Mouse (Mus musculus) heart, adult 9 months (tissue): ENCODE results near the gene Oas1e.

Source experiments
- DNase-seq, 2 experiments: peaks; one replicate each; pipeline ENCODE4 v3.0.0; 2022; ENCODE audit warnings: low spot score in 2 of 2

Gene Oas1e

DNA sequence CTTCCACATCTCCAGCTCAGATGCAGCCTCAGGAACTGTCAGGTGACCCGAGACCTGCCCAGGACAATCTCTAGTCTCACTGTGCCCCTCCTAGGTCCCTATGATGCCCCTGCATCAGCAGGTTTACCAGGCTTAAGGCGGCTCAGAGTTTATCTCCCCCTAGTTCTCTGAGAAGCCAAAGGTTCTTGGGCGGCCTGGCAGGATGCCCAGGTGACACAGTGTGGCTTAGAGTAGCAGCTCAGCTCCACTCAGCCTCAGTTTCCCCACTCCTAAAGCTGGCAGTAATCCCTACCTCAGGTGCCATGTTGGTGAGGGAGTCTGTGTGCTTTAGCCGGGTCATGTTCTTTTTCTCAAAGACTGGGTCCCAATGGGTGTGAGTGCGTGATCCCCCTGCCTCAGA lies 18.5 kb downstream of the Oas1e start:
- DNase-seq: no peak

DNA sequence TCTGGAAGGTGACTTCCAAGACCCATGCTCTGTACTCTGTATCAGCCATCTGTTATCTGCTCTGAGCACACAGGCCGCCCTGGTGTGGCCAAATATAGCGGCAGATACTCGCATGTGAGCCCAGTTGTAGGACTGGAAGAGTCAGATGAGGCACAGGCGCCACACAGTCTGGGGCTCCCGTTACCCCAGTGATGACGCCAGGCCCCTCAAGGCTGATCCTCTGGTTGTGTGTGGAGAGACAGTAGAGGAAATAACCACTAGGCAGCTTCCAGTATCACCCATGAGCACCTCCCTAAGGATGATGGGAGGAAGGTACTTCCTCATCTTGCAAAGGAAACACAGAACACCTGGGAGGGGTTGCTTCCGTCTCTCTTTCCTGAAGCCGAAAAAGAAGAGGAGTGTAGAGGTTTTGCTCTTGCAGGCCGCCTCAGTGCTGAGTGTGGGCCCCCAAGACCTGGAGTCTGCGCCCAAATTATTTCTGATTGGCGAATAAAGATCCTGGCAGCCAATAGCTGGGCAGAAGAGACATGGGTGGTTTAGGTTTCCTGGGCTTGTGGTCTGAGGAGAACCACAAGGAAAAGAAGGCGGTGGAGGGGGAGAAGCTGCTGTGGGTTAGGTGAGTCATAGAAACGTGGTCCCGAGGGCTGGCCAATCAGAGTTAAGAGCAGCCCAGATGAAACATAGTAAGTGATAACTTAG lies 19.9 kb downstream of the Oas1e start:
- DNase-seq: no peak

DNA sequence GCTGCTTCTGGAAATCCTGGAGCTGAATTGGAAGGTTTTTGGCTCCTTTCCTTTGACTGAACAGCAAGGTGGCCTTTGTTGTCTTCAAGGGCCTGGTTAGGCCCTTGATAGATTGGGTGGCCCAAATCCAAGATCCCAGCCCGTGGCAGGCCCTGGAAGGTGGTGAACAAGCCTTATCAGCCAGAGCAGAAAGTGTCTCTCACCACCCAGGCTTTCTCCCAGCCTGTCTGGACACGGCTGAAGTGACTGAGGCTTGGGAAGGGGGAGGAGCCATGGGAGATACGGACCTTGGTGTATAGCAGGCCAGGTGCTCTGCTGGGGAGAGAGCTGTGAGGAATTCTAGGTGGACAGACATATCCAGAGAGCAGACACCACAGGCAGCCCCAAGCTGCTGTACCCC lies 25.9 kb downstream of the Oas1e start:
- DNase-seq: no peak

DNA sequence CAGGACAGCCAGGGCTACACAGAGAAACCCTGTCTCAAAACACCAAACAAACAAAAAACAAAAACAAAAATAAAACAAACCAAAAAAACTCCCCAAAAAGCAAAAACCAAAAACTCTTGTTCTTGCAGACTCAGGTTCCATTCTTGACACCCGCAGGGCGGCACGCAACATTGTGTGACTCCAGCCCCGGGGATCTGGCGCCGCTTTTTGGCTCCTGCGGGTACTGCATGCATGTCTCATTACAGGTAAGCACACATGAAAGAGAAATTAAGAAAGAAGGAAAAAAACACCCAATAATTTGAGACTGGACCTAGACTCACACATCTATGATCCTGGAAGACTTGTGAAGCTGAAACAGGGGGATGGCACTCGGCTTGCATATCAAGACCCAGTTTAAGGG lies 30.3 kb downstream of the Oas1e start:
- DNase-seq: no peak

DNA sequence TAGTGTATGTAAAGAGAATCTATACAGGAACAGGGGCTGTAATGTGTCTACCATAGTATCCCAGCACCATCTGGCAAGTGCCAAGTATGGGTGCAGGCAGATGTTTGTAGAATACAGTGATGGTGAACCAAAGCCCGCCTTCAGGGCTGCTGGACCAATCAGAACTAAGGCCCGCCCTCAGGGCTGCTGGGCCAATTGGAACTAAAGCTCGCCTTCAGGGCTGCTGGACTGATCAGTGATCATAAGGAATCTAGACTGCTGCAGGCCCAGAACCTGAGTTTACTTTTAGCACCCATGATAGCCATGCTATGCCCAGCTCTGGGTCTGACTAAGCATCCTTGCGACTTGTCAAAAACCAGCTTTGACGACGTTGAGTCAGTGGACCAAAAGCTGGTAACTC lies 33.4 kb downstream of the Oas1e start:
- DNase-seq: peak in 1 of 2 experiments; percentile 23

DNA sequence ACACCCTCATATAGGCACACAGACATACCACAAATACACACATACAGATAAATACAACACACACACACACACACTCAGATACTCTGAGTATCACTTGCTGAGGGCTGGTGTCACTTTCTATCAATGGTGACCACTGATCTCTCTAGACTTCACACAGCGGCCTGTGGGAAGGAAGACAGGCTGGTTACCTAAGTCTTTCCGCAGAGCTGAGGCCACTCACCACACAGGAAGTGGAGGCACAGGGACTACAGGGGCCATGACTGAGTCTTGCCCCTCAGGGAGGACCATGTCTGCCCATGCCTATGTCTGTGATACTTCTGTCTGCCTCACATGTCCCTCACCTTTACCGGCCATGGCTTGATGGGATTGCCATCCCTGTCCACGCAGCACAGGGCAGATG lies 41.1 kb downstream of the Oas1e start:
- no peak for DNase-seq

DNA sequence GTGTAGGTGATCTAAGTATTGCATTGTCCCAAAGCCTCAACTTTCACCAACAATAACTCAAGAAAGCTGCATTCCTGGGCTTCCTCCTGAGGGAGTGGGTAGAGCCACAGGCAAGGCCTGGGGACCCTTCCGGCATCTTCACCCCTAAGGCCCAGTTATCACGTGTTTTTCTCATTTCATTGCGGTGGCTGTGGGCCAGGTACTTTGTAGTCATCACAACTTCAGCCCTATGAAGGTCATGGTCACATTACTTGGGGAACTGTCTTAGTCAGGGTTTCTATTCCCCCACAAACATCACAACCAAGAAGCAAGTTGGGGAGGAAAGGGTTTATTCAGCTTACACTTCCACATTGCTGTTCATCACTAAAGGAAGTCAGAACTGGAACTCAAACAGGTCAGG lies 42.5 kb downstream of the Oas1e start:
- no peak for DNase-seq

DNA sequence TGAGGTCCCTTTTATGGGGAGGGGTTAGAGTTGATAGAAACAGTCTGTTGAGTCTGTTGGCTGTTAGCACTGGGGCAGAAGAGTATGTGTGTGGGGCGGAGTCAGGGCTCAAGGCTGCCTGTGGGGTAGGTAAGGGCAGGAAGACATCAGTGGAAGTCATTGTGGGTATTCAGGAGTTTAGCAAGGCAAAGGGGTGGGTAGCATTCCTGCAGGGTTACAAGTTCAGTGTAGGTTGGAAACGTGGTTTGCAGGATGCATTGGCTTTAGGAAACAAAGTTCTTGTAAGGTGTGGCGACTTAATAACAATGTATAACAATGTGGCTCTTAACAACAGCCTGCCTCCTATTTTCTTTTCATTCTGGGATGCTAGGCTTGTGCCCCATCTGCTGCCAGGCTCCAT lies 44.1 kb downstream of the Oas1e start:
- DNase-seq: no peak

DNA sequence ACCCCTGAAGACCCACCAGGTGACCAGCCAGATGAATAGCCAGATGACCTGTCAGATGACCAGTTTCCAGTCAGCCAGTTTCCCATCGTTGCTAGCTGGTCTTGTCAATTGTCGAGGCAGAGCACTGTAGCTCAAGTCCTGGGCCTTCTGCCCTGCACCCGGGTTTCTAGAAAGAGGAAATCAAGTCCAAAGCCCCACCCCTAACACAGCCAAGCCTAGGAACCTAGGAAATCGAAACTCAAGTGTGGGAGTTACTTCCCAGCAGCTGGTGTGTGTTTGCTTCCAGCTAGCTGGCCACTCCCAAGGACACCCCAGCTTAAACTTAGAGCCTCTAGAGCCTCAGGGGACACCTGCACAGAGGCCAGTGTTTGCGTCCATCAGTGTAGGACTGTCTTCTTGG lies 45.6 kb downstream of the Oas1e start, which contains the start of gene Oas2:
Gene Oas2 (minus strand): TSS at position 166 of the 400 bp plus-strand sequence.
- DNase-seq: peak; percentile 27 to 55

DNA sequence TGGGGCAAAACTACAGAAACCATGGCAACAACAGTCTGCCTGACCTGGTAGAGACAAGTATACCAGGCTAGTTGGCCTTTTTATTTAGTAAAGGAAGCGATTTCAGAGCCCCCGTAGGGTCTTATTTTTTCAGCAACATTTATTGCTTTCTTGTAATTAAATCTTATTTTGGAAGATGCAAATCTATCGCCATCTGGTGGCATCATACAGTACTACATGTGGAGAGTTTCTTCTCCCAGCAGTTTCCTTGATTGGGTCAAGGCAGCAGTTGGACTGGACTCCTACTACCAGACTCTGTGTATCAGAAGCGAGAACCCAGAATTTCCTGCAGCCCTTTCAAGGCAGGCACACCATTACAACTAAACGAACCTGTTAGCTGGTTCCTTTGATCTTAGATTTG lies 48.9 kb downstream of the Oas1e start:
- peak in 1 of 2 experiments; percentile 37 for DNase-seq

DNA sequence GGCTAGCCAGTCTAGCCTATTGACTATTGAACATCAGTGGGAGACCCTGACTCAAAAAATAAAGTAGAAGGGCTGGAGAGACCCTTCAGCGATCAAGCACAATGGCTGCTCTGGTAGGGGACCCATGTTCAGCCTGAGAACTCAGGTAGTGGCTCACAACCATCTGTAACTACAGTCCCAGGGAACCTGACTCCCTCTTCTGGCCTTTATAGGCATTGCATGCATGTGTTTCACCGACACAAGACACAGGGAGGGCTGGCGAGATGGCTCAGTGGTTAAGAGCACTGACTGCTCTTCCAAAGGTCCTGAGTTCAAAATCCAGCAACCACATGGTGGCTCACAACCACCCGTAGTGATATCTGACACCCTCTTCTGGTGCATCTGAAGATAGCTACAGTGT lies 53.2 kb downstream of the Oas1e start:
- DNase-seq: no peak
